In the genomic region with DNA sequence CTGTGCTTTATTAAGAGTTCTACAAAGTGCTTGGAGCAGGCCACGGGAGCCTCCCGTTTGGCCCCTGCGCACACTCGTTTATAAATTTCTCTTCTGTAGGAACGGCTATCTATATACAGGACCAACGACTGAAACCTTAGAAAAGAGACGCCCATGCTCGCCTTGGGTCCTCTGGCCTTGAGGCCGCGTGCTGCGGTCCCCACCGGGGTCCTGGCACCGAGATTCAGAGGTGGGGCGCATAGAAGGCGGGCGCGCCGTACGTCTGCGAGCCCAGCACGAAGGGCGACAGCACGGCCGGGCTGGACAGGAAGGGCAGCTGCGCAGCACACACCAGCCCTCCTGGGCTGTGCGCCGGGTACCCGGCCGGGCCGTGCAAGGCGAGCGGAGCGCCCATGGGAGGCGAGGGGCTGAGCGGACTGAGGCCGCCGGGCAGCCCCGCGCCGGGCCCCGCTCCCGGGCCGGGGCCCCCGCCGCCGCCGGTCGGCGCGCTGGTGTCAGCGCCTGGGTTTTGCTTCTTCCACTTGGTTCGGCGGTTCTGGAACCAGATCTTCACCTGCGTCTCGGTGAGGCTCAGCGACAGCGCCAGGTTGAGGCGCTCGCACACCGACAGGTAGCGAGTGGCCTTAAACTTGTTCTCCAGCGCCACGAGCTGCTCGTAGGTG, we compare ENCODE assay signal across 8 mouse cellular contexts. TPM values are rescaled to one million over a fixed set of nuclear protein-coding genes. Genes with fewer than 3 reads are reported as not detected.
A peak's percentile ranks its signal among the peaks of the same experiment; 100 is the strongest.
DNase-seq lines count a peak whose midpoint lies in the region; ATAC-seq and TF ChIP-seq lines count a peak whose summit lies in the region.

No protein-coding gene starts in this region.

- TF ChIP-seq EP300 in heart, adult 2 months (IDR thresholded peaks at IDR 0.05; ENCODE audit: insufficient read depth, low read depth, low read length) = no peak
- TF ChIP-seq EP300 in liver, postnatal 0 days (IDR thresholded peaks at IDR 0.05; ENCODE audit: low read depth) = no peak

- DNase-seq in heart, adult 2 months = peak; percentile 13 to 40
- no peak for DNase-seq in heart, adult 8-10 months (ENCODE audit: low spot score)
- DNase-seq in Muller cell, postnatal 12 days (ENCODE audit: inconsistent ontology term) = peak; percentile 14
- DNase-seq in liver, postnatal 0 days = no peak
- DNase-seq in T-cell, adult 2 months (ENCODE audit: low spot score) = no peak
- no peak for DNase-seq in spleen, postnatal 14 days (ENCODE audit: low spot score in 2 of 2)
- DNase-seq in ovary, postnatal 10 days (ENCODE audit: low spot score) = no peak

- no peaks in the 10 kb centered on the region for H3K9me3 ChIP-seq in heart, embryonic 16.5 days (replicated peaks; ENCODE audit: control insufficient read depth, low read length)
- no peaks in the 10 kb centered on the region for H3K9me3 ChIP-seq in liver, postnatal 0 days (ENCODE audit: low read length)

- H3K9ac ChIP-seq in heart, adult 2 months (ENCODE audit: low read depth, low read length) = no peak overlapping the region
- H3K9ac ChIP-seq in heart, embryonic 16.5 days (ENCODE audit: low read length) = no peak overlapping the region
- no peak overlapping the region for H3K9ac ChIP-seq in liver, postnatal 0 days (replicated peaks)

- H3K27ac ChIP-seq in heart, adult 2 months = no peak overlapping the region
- H3K27ac ChIP-seq in heart, embryonic 16.5 days (ENCODE audit: low read length) = no peak overlapping the region
- H3K27ac ChIP-seq in liver, postnatal 0 days (ENCODE audit: low read depth) = no peak overlapping the region

- no peaks in the 10 kb centered on the region for H3K36me3 ChIP-seq in heart, adult 2 months (ENCODE audit: control insufficient read depth, insufficient read depth, low read length)
- H3K36me3 ChIP-seq in heart, embryonic 16.5 days (ENCODE audit: control insufficient read depth, insufficient read depth) = no peaks in the 10 kb centered on the region
- no peaks in the 10 kb centered on the region for H3K36me3 ChIP-seq in liver, postnatal 0 days (replicated peaks; ENCODE audit: insufficient read depth, low read length)

- TF ChIP-seq CTCF in heart, adult 2 months (IDR thresholded peaks at IDR 0.05) = no peak
- TF ChIP-seq CTCF in liver, postnatal 0 days (IDR thresholded peaks at IDR 0.05; ENCODE audit: low read depth) = no peak

- ATAC-seq in heart, embryonic 16.5 days (replicated peaks; ENCODE audit: extremely low read depth, insufficient read depth, low FRiP score) = no peak
- ATAC-seq in liver, postnatal 0 days = no peak

- H3K79me2 ChIP-seq in heart, adult 2 months (replicated peaks; ENCODE audit: control insufficient read depth, insufficient read depth, low read length) = no peaks in the 10 kb centered on the region

- intact Hi-C loops in heart, adult 2 months (cut with DNase I) = no loop called here

- TF ChIP-seq POLR2A in heart, adult 2 months (IDR thresholded peaks at IDR 0.05; ENCODE audit: insufficient read depth, low read depth, low read length) = no peak

- H3K4me3 ChIP-seq in heart, adult 2 months = peak overlapping the region; percentile 36
- peak overlapping the region; percentile 35 for H3K4me3 ChIP-seq in heart, embryonic 16.5 days (ENCODE audit: low read length)
- H3K4me3 ChIP-seq in liver, postnatal 0 days (ENCODE audit: low read depth, low read length) = 0 out of 2 replicates have a peak overlapping the region, but pooled peaks have one; percentile 25

- H3K27me3 ChIP-seq in heart, adult 2 months (ENCODE audit: control insufficient read depth, insufficient read depth, low read length) = peaks cover 47% of the 10 kb centered on the region
- peaks cover 87% of the 10 kb centered on the region for H3K27me3 ChIP-seq in heart, embryonic 16.5 days (ENCODE audit: control insufficient read depth, insufficient read depth, low read length)
- H3K27me3 ChIP-seq in liver, postnatal 0 days (ENCODE audit: insufficient read depth, low read length) = peaks cover 84% of the 10 kb centered on the region

- no peaks in the 10 kb centered on the region; the same call in 1 of the 2 replicates for H3K4me1 ChIP-seq in heart, adult 2 months (ENCODE audit: control insufficient read depth, insufficient read depth, low read length)
- H3K4me1 ChIP-seq in heart, embryonic 16.5 days (ENCODE audit: control insufficient read depth, insufficient read depth, low read length) = peaks cover 18% of the 10 kb centered on the region
- peaks cover 3% of the 10 kb centered on the region; the same call in 1 of the 2 replicates for H3K4me1 ChIP-seq in liver, postnatal 0 days (ENCODE audit: insufficient read depth)

- WGBS in heart, adult 2 months = under 1% methylated on average over 64 of the region's 64 CpGs
- WGBS in heart, embryonic 16.5 days = 2% methylated on average over 60 of the region's 64 CpGs
- 4% methylated on average over 61 of the region's 64 CpGs for WGBS in liver, postnatal 0 days (ENCODE audit: insufficient replicate concordance)

- H3K4me2 ChIP-seq in heart, embryonic 16.5 days (ENCODE audit: low read depth, low read length) = peak overlapping the region; percentile 56
- H3K4me2 ChIP-seq in liver, postnatal 0 days (ENCODE audit: low read depth, low read length) = peak overlapping the region; percentile 29

RNA-seq across cellular contexts. Expression of gene Nkx1-1, which starts 3.1 kb away (rescaled TPM):
- total RNA-seq in heart, adult 2 months (2021) = not detected
- polyA plus RNA-seq in heart, adult 2 months (2012; rRNA removed) = not detected in 2 replicates
- not detected for total RNA-seq in heart, adult 8-10 months (2022)
- polyA plus RNA-seq in heart, embryonic 16.5 days (2015; fragmentation: Nextera tagmentation; extraction: Ambion mirVana) = not detected in 2 replicates
- not detected in 2 replicates for polyA plus RNA-seq in liver, postnatal 0 days (2015; fragmentation: Nextera tagmentation; extraction: Ambion mirVana)

RNA-seq across cellular contexts. Expression of gene Uvssa, which starts 52.3 kb away (rescaled TPM):
- 1 to 10 TPM; 3.3 to 3.4 TPM for total RNA-seq in heart, adult 2 months (2021)
- 2.8 and 5.0 TPM in 2 replicates for polyA plus RNA-seq in heart, adult 2 months (2012; rRNA removed)
- 1 to 10 TPM; 2.6 to 4.6 (median 3.8) TPM for total RNA-seq in heart, adult 8-10 months (2022)
- polyA plus RNA-seq in heart, embryonic 16.5 days (2015; fragmentation: Nextera tagmentation; extraction: Ambion mirVana) = 4.2 and 4.7 TPM in 2 replicates
- polyA plus RNA-seq in liver, postnatal 0 days (2015; fragmentation: Nextera tagmentation; extraction: Ambion mirVana) = 2.5 and 3.1 TPM in 2 replicates

Comparison
In these comparisons a context has a peak if more than half of its experiments do, and no peak if none do; other contexts are left out.
1. DNase-seq: peak in heart, adult 2 months (2 of 2) and Muller cell, postnatal 12 days (single experiment); none in heart, adult 8-10 months (single experiment), liver, postnatal 0 days (single experiment), T-cell, adult 2 months (single experiment), spleen, postnatal 14 days (0 of 2) and ovary, postnatal 10 days (single experiment).
2. Peak in every context shown above with its lines, with median percentiles within 50 percentile points of each other: H3K4me3 ChIP-seq.